In the genomic region with DNA sequence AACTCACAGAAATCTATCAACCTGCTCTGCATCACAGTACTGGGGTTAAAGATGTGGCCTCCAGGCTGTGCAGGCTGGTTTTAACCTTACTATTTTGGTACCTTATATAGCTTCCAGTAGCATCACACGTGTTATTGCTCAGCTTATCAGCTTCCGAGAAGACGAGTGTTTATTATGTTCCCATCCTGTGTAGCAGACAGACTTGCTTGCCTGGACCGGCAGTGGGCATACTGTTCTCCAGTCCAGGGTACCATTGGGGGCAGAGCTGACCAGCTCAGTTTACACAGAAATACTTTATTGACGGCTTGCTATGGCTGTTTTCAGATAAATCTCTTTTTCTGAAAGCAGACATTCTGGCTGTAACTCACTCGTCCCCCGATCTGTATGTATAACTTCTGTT, we compare ENCODE assay signal across 16 mouse cellular contexts.
"Had no signal": no experiment of that assay in that cellular context is flagged by ENCODE, and none has a peak within 500 bp of the region (broad histone marks: within the 10 kb centered on the region; RNA-seq: fewer than 3 reads in every experiment).

No protein-coding gene starts in this region.

- H3K27ac ChIP-seq: left cerebral cortex, adult 2 months; liver, embryonic 13.5 days; midbrain, embryonic 10.5 days; midbrain, embryonic 13.5 days; neural tube, embryonic 13.5 days had no signal

- H3K27me3 ChIP-seq: liver, embryonic 13.5 days; midbrain, embryonic 13.5 days; neural tube, embryonic 13.5 days had no signal

- DNase-seq: kidney, adult 8-10 months; kidney, postnatal 14 days; kidney, postnatal 4 days; layer of hippocampus, adult 9-11 months; liver, embryonic 13.5 days; lung, embryonic 14.5 days; lung, postnatal 4 days; thymus, adult 18-20 months; thymus, postnatal 14 days; thymus, postnatal 4 days had no signal

- H3K9me3 ChIP-seq: liver, embryonic 13.5 days; midbrain, embryonic 10.5 days; midbrain, embryonic 13.5 days; neural tube, embryonic 13.5 days had no signal

- H3K4me2 ChIP-seq: liver, embryonic 13.5 days; lung, embryonic 14.5 days; midbrain, embryonic 13.5 days; neural tube, embryonic 13.5 days had no signal

- H3K9ac ChIP-seq: liver, embryonic 13.5 days; lung, embryonic 14.5 days; midbrain, embryonic 13.5 days; neural tube, embryonic 13.5 days had no signal

- H3K4me3 ChIP-seq: left cerebral cortex, adult 2 months; liver, embryonic 13.5 days; midbrain, embryonic 10.5 days; midbrain, embryonic 13.5 days; neural tube, embryonic 13.5 days had no signal

- ATAC-seq: hindbrain, embryonic 16.5 days; intestine, postnatal 0 days; midbrain, embryonic 13.5 days had no signal

- H3K36me3 ChIP-seq: liver, embryonic 13.5 days; midbrain, embryonic 13.5 days; neural tube, embryonic 13.5 days had no signal

- H3K4me1 ChIP-seq: midbrain, embryonic 10.5 days had no signal
